Mouse (Mus musculus): ENCODE results near the gene Pdzd2.

The Pdzd2 gene

GRCm38 (mm10) chr15:12739277-12740247 is at the start of gene Pdzd2:
Gene Pdzd2, minus strand, starts transcription at chr15:12739924.
- DNase-seq, result peak; percentile 34

DNA sequence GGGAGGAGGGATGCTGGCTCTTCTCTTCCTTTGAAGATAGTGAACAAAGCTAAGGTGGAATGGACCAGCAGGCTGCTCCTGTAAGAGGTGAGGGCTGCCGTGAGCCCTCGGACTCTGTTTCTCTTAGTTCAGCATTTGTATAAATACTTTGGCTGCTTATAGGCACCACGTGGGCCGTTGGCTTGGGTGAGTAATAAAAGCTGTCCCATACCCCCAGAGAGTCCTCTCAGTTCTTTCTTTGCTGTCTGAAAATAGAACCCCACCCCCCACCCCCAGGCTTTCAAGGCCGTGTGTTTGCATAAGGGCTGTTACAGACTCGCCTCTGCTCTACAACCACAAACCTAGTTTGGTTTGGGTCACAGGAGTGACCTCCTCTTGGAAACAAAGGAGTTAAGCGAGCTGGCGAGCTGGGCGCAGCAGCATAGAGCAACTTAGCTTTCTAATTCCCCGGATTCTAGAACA is 49.7 kb upstream of the Pdzd2 start:
- no peak for DNase-seq

GRCm38 (mm10) chr15:12788536-12788935 is 48.8 kb upstream of the Pdzd2 start:
- no peak for DNase-seq

GRCm38 (mm10) chr15:12781729-12782326 is 42.1 kb upstream of the Pdzd2 start:
- DNase-seq, result no peak

DNA sequence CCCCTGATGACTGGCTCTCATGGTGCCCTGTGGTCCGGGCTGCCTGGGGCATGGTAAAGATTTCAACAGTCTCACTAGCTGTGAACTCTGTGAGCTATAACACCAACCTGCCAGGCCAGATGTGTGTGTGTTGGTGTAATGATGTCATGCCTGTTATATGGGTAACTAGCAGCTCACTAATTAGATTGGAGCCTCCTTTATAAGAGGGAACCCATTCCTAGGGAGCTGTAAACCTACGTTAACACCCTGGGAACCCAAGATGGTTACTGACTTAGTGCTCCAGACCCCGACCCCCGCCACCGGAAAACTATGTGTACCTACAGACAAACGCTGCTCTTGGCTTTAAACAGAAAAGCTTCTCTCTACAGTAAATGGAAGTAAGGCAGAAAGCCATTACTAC is 41.6 kb upstream of the Pdzd2 start:
- no peak for DNase-seq

GRCm38 (mm10) chr15:12774149-12774753 is 34.5 kb upstream of the Pdzd2 start:
- no peak for DNase-seq

- no peak for DNase-seq
Measured at GRCm38 (mm10) chr15:12770958-12771357, 31.2 kb upstream of the Pdzd2 start.

- DNase-seq, result no peak
Measured at GRCm38 (mm10) chr15:12766848-12767247, 27.1 kb upstream of the Pdzd2 start.

DNA sequence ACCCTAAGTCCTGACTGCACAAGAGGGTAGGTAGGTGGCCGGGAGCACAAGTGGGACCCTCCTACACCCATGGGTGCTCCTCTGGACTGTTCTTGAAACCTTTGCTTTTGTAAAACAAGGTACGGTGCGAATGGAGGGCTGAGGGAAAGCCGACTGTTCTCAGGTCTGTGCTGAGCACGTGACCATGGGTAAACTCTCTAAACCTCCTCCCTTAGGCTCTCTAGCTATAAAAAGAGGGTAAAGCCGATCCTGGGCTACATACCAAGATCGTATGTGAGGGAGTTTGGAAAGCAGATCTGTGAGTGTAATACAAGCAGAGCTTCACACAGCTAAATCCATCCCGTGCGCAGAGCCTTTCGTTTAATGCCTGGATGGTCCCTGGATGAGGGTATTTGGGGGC is 23.4 kb upstream of the Pdzd2 start:
- no peak for DNase-seq

DNA sequence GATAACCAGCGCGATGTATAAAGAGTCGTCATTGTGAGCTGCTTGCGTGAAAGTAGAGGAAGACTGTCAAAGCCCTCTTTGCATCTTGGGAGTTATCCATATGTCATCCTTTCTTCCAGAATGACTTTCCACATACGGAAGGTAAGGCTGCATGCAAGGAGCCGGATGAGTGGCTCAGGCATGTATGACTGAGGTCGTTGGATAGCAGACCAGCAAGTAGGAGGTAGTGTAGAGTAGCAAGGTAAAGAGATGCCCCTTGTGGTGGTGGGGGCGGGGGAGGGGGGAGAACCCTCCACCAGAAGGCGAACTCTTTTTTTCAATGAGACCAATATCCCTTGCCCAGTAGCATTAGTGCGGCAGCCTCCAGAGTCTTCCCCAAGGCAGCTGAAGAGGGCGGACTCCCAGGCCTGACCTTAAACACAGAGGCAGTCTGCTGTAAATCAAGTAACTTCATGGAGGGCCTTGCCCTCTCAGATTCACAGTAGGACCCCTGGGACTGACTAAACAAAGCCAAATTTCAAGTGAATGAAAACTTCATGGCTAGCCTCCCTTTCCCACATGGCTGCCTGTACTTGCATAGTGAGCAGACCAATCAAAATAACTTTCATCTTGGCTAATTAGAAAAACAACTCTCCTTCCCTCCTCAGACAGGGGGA is 22.7 kb upstream of the Pdzd2 start:
- DNase-seq, result no peak

- DNase-seq, result no peak
Measured at GRCm38 (mm10) chr15:12760747-12761146, 21.0 kb upstream of the Pdzd2 start.

DNA sequence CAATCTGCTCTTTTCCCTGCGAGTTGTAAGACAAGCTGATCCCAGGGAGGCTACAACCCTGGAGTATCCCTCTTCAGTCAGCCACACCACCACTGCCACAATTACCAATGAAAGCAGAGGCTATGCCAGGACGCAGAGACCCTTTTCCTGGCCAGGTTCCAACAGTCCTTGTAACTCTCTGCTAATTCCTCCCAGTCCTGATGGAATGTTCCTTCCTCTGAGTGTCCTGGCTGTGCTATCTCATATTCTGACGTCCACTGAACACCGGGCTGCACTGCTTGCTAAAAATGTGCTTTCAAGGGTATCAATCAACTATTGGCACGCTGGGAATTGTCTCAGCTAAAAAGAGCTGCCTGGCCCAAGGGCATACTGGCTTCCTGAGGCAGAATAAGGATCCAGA is 18.7 kb upstream of the Pdzd2 start:
- no peak for DNase-seq

- DNase-seq, result no peak
Measured at GRCm38 (mm10) chr15:12757757-12758156, 18.0 kb upstream of the Pdzd2 start.

- DNase-seq, result no peak
Measured at GRCm38 (mm10) chr15:12753201-12753600, 13.5 kb upstream of the Pdzd2 start.

GRCm38 (mm10) chr15:12750963-12751362 is 11.2 kb upstream of the Pdzd2 start:
- no peak for DNase-seq

DNA sequence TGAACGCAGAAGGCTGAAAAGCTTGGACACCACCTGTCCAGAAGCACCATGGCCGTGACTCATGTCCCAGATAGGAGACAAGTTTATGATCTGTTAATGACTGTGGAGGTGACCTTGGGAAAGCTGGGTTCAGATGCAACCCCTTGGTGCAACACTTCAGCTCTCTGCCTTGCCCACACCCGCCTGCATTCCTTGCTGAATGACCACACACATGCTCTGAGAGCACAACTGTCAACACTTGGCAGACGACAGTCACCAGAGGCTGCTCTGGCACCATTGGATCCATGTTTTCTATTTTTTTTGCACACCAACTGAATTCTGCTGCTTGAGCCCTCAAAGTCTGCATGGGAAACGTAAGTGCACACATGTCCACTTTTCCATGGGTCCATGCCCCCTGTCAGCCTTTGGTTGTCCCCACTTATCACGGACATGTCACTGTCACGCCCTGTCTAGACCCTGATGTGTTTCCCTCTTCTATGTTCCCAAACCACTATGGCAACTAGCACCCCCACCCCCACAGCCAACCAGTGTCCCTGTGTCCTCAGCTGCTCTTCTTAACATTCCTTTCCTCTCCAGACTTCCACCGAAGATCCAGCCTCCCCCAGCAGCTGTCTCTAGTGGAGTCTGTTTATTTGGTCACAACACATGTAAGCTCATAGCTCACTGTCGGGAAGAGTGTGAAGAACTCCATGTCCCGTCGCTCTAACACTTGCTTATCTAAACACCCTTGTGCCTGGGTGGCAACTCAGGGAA is 10.0 kb upstream of the Pdzd2 start:
- DNase-seq, result no peak

DNA sequence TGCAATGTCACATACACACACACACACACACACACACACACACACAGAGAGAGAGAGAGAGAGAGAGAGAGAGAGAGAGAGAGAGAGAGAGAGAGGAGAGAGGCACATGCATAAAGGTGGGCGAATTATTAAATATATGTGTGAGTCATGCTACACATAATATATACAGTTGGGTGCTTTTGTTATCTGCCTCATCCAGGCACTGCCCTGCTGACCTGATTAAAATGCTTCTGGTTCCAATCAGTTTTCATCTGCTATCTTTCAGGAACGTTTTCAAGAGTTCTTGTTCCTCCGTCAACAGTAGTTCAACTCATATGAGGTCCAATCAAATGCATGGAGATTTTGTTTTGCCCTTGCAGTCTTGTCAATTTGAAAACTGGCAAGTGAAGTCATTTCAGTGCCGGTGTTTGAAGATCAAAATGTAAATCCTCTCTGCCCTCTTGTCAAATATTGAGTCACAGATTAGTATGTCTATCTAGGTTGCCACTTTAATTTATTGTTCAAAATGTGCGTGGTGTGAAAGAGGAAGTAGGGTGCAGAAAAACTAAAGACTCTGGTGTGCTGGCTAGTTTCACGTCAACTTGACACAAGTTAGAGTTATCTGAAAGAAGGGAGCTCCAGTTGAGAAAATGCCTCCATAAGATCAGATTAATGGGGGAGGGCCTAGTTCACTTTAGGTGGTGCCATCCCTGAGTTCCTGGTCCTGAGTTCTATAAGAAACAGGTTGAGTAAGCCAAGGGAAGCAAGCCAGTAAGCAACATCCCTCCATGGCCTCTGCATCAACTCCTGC is 2.6 kb upstream of the Pdzd2 start:
- DNase-seq, result no peak

GRCm38 (mm10) chr15:12738301-12739093 is 1.2 kb downstream of the Pdzd2 start:
- no peak for DNase-seq

- DNase-seq, result no peak
Measured at GRCm38 (mm10) chr15:12735208-12735607, 4.5 kb downstream of the Pdzd2 start.

DNA sequence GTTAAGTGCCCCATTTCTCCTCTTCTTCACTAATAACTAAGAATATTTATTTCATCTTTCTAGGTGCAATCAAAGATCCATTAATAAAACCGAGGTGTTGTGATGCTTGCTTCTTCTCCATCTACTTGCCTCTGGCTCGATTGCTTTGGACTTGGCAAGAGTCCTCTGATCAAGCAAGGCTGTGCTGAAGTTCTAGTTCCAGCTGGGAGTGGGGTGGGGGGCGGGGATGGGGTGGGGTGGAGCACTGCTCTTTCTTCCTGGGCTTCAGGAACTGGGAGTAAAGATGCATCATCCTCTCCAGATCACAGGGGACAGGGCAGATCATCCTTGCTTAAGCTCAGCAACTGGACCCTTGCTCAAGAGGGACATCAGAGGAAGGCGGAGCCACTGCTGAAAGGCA is 5.5 kb downstream of the Pdzd2 start:
- no peak for DNase-seq

- no peak for DNase-seq
Measured at GRCm38 (mm10) chr15:12732613-12733012, 7.1 kb downstream of the Pdzd2 start.

Measured in thymus, postnatal 14 days (tissue).